Mouse (Mus musculus) granulocyte monocyte progenitor cell, adult 5-6 weeks (primary cell): ENCODE data around the gene Msi2. TPM values are rescaled to one million over a fixed set of nuclear protein-coding genes. Genes with fewer than 3 reads are reported as not detected.
A peak's percentile ranks its signal among the peaks of the same experiment; 100 is the strongest.

ENCODE experiments used
- ATAC-seq: replicated peaks from 2 replicates; pipeline ENCODE4 v1.8.0; 2016; ENCODE audit warnings: mild to moderate bottlenecking, moderate TSS enrichment, inconsistent platforms; ENCODE audit not compliant: poor library complexity, severe bottlenecking
- total RNA-seq, 2 experiments: library from RNA; stranded (forward) in 1 of 2; stranded (reverse) in 1 of 2; fragments of 200-712, 200-1000 nt in 1 of 2; fragments of >200 nt in 1 of 2; fragmentation: Nextera tagmentation in 1 of 2; gene quantifications; 2 replicates each; pipeline ENCODE4 v1.2.3; 2014 to 2017

Msi2 gene
- total RNA-seq, 2 experiments from 2014 or later = 34.7 to 39.6 TPM

DNA sequence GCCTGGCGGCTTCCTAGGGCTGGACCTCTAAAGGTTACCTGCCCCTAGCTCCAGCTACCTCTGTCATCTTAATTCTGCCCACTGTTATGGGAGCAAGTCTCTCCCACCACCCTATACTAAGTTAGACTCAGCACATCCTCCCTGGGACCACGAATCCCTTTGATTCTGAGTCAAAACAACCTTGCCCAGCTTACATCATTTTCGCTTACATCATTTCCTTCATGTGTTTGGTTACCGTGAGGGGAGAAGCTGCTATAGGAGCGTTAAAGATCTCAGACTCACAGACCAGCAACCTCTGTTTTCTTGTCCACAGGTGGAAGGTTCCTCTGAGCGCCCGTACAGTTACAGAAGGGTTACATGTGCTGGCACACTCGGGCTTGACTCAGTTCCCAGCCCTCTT is 288.0 kb downstream of the Msi2 start:
- ATAC-seq = no peak

DNA sequence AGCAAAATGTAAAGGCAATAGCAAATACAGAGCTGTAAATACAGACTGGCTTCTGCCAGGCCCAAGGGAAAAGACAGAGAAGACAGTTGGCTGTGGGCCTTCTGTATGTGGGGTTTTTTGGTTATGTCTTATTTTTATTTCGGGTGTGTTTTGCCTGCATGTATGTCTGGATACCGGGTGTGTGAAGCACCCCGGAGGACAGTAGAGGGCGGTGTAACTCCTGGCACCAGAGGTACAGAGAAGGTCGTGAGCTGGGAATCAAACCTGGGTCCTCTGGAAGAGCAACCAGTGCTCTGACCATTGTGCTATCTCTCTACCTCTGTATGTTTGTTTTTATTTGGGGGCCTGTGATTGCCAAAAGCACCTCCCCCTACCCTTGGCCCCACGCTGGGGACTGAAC is 288.6 kb downstream of the Msi2 start:
- no peak for ATAC-seq

DNA sequence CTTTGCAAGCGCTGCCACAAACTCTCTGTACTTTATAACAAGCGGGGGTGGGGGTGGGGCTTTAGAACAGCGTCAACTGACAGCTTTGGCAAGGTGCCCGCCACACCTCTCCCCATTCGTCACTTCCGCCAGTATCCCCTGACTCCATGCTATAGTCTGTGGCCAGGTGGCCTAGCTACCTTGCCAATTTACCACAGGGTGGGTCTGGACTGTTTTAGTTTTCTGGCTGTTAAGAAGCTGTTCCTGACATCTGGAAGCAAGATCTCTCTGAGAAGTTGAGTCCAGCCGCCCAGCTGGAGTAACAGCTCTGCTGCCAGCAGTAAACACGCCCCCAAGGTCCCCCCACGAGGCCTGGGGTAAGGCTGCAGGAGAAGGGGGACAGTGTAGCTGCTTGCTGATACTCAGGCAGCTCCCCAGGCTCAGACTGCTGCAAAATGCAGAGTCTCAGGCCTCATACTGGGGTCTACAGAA is 292.6 kb downstream of the Msi2 start:
- ATAC-seq = no peak

DNA sequence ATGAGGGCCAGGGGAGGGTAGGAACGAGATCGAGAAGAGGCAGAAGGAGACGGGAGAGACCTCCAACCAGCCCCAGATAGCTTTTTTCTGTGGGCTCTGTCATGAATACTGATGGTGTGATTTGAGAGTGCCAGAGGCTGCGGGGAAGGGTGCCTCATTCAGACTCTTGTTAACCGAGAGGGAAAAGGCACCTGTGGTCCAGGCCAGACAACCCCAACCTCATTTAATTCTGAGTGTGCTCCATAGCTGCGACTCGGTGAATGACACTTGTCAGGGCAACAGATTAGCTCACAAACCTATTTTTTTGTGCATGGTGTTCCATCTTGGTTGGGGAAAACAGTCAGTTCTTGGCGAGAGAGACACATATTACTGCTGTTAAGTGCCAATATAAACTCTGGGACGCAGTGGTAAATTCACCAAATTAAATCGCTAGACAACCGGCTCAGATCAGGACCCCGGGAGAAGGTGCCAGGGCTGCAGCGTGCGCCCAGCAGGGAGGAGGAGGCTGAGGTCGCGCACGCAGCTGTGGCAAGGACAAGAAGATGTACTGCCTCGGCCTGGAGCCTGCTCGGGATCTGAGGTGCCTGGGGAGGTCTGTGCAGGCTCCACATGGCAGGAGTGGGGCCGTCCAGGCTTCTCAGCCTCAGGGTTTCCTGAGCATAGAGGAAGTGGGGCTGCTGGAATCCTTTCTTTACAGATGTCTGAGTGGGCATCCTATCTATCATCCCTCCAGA is 294.1 kb downstream of the Msi2 start:
- no peak for ATAC-seq

DNA sequence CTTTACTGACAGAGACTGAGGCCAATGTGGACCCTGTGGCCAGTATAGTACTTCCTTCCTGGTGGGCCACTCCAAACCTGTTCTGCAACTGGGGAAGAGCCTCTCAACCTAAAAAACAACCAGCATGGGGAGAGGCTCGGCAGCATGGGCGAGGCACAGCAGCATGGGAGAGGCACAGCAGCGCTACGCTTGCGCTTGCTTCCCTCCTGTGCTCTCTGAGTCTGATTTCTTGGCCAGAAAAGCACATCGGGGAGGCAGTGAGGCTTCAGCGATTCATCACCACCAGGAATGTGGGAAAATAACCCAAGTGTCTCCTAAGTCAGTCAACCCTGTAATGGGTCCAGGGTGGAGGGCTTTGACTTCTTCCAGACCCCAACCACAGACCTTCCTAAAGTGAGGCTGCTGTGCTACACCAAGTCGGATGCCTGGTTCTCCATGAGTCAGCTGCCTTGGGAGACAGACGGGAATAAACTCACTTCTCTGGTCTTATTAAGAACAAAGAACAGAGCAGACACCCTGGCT is 297.2 kb downstream of the Msi2 start:
- ATAC-seq = no peak

DNA sequence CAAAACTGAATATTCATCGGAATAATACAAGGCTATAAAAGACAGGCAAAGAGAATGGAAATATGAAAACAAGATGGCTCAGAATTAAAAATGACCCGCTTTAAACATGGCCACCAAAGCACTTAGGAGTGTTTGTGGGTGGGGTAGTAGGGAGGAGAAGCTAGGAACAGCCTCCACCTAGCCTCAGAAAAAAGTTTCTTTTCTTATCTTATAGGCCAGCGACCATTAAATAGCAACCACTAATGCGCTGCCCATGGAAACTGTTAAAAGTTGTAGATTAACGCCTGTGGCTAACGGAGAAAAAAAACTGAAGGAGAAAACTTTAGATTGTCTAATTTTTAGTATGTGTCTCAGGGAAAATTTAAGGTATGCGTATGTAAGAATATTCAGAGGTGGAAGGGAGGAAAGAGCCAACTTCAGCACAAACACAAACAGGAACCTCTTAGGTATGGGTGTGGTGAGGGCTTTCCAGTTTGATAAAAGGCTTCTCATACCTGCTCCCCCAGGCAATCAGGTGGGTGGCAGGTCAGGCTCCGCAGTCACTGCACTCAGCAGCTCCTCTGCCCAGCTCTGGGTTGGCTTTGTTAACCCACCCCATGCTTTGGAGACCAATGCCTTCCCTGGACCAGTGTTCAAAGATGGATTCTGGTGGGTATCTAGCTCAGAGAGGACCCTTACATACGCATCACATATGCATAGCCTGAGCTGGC is 298.5 kb downstream of the Msi2 start:
- ATAC-seq = no peak

DNA sequence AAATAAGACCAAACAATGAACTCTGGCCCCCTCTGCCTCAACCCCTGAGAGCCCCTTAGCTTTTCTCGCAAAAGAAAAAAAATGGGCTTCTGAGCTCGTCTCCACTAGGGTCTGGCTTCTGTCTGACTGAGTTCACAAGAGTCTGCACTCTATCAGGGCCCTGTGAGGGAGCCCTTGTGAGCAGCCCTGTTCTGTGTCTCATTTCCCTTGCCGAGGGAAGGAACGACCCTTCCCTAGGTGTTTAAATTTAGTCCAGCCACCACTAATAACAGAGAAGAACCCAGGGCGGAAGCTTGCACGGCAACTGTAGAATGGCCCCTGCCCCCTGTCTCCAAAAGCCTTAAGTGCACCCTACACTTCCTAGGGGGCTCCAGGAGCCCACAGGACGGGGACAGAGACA is 299.2 kb downstream of the Msi2 start:
- ATAC-seq = no peak

DNA sequence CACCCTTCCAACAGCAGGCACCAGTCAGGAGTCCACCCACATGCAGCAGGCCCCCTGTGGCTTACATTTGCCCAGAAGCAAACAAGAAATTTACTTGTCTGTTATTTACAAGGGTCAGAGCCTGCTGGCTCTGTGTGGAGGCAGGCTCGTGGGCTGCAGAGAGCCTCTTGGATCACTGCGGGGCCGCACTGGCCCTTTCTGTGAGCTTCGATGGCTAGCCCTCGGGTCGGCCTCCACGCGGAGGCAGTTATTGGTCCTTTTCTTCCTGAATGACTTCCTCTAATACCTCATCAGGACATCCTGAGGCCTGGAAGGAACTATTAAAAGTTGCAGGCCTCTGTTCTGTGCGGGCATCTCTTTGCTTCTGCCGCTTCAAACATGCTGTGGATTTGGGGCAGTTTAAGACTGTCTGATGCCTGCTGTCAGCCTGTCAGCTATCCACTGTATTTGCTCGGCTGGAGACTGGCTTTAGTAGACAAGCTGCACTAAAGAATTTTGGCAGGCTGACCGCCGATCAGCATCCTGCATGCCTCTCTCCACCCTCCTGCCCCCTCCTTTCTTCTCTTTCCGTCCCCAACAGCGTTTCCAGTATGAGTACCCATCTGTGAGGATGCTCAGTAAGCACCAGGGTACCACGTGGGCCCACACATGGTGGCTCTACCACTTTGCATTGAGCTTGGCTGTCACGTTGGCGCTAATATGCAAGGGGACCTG is 304.0 kb downstream of the Msi2 start:
- no peak for ATAC-seq

DNA sequence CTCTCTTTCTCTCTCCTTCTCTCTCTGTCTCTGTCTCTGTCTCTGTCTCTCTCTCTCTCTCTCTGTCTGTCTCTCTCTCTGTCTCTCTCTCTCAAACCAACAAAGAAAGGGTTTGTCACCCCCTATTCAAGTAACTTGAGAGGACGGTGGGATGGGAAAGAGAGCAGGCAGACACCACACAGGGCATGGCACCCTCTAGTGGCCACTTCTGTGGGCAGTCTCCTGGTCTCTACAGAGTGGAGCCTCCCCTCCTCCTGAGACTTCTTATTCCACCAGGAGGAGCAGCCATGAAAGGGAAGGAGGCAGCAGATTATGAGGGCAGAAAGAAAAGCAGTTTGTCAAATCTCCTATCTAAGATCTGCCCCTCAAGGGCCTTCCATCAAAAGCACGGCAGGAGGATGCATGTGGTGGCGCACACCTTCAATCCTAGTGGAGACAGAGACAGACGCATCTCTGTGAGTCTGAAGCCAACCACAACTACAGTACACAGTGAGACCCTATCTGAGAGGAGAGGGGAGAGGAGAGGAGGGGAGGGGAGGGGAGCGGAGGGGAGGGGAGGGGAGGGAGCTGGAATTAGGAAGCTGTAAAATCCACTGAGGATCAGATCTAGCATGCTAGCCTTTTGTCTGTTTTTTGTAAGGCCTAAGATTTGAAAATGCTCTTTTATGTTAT is 305.8 kb downstream of the Msi2 start:
- ATAC-seq = peak; percentile 56; the same call in 1 of the 2 replicates

DNA sequence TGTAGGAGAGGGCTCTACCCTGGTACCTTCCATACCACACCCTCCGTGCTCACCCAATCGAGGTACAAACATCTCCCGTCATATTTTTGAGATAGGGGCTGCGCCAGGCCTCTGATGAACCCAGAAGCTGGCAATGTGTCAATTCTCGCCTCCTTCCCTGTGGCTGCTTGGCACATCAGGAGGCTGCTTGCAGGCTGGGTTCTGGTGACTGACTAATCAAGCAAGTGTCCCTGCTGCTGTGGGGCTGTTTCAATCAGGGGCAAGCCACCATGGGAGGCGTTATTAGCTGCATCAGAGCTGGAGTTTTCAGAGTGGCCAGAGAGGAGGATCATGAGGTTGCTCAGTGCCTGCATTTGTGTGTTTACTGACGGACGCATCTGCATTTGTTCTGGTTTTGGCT is 310.0 kb downstream of the Msi2 start:
- no peak for ATAC-seq

DNA sequence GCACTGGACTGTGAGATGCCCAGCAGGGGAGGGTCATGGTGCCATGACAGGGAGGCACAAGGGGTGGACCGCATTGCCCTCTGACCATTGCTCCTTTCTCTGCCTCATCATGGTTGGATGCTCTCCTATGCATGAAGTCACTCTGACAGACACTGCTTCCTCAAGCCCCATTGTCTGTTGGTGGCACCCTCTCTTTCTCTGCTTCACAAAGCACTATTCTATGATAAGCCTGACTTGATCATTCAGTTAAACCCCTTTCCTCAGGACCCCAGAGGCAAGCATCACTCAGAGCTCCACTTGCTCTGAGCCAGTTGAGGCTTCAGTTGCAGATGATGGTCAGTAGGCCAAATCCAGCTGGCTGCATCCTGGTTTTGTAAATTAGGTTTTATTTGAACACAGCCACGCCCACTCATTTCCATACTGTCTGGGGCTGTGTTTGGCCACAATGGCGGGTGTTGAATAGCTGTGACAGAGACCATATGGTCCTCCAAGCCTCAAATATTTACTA is 311.9 kb downstream of the Msi2 start:
- ATAC-seq = no peak

DNA sequence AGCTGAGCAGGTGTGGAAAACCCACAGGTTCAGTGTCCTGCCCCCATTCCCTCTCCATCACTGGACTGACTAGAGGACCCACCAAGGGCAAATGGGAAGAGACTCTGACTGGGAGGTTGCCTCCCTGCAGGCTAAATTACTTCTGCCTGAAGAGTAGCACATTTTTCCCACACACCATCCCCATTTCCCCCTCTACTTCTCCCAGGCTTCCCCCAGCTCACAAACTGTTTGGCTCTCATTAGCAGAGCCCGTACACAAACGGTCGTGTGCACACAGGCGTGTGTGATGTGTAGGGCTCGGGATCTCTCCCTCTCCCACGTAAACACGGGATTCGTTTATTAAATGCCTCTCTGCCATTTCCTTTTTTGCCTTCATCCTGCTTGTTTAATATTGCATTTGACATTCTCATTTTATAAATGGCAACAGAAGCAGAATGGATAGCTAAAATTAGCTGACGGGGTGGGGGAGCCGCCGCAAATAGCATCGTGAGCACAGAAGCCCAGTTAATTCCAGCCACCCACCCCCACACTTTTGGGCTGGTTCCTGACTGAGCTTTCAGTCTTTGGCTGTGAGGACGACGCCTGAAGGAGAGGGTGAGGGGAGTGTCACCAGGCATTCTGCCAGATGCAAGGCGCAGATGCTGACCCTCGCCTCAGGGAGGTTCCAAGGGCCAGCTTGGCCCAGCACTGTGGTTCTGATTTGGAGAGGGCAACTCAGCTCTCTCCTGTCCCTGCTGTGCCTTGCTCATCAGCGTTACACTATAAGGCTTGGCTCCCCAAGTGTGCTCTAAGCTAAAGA is 313.3 kb downstream of the Msi2 start:
- ATAC-seq = no peak

DNA sequence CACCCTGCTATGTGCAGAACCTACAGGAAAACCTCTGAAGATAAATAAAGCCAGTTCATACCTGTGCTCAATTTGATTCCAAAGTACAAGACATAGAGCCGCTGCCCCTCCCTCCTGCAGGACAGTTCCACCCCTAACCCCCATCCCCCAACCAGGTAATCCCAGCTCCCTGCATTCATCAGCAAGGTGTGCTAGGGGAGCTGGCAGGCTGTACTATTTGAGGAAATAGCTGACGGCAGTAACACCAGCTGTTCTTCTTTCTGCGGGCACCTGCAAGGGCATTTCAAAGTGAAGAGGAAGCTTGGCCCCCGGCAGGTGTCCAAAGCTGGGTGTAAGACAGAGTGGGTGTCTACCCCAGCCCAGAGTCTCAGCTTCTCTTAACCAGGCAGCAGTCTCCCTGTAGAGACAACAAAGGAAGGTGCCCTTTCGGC is 314.1 kb downstream of the Msi2 start:
- ATAC-seq = no peak

DNA sequence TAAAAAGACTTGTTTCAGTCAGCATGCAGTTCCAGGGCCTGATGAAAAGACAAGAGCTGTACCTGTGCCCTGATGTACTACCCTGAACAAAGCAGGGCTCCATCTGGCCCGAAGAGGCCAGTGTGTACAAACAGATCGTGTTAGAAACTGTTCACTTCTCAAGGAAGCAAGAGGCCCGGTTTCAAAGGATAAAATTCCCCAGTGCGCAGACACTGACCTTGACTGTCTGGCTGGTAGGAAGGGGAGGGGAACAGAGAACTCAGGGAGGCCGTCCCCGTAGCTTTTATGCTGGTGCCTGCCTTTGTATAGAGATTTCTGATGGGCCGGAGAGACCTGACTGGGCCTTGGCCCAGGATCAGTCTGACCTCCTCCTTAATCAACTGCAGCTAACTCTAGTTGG is 316.0 kb downstream of the Msi2 start:
- no peak for ATAC-seq

DNA sequence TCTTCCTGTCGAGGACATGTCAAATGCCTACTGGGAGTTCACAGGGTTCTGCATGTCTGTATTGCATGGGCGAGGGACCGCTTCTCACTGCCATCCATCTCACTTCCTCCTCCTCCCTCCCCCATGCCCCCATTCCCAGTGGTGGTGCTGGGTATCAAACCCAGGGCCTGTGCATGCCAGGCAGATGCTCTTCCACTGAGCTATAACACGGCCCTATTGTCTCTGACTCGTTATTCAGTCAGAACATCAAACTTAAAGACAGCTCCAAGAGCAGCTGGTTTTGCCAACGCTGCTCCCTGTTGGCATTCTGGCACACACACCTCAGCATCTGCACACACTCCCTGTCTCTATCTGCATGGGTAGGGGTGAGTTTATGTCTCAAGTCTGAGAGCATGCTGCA is 317.0 kb downstream of the Msi2 start:
- no peak for ATAC-seq

DNA sequence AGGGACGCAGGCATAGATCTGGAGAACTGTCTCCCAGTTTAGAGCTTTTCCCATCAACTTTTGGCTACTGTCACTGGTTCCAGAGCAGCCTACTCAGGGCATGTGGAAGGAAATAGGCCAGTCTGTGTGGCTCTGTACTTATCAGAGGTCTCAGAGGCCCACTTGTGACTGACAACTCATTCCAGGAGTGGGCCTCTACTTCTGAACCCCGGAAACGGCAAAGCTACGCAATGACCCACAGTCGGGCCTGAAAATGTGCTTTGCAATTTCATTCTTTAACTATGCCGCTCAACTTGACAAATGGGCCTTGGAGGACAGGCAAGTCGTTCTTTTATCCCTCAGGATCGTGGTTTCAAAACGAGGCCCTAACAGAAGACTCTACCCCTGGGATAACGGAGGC is 317.4 kb downstream of the Msi2 start:
- ATAC-seq = no peak

DNA sequence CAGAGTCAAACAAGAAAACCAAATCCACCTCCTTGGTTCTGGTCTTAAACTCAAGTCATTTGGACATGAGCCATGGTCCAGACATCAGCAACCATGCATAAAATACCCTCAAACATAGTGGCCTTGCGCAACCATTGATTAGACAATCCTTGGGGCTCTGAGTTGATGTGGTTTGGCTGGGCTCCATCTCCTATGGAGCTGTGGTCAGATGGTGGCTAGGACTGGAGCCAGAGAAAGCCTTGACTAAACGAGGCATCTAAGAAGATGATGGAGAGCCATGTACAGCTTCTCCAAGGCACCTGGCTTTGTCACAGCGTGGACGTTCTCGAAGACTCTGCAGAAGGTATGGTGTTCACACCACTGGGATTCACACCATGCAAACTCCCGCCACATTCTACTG is 318.1 kb downstream of the Msi2 start:
- ATAC-seq = peak; percentile 97

DNA sequence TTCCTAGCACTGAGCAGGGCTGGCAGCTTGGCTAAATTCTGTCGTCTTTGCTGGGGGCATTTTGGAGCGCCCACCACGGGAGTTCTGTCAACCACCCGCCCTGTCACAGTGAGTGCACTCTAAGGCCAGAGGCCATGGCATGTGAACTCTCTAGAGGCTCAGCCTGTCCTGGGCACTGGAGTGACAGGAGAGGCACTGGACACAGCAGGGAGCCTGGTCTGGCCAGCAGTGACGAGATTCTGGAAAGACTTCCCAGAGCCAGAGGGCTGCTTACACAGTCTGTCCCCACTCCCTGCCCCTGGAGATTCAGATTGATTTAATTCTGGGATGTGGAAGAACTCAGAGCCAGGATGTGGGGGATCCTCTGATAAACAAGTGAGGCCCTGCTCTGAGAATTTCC is 318.9 kb downstream of the Msi2 start:
- no peak for ATAC-seq

DNA sequence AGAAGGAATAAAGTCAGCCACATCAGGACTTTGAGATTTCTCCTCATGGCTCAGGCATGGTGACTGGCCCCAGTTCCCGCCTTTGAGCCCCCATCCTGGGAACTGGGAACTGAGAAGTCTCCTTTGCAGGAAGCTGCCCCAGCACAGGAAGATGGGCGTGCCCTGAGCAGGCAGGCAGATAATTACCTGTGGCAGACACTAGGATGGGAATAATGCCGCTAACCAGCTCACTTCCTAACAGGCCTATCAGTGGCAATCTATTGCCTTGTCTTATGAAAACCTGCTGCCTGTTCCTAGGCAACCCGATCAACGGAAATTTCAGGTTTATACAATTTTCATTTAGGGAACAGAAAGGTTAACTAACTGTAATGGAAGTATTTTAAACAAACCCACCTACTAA is 319.3 kb downstream of the Msi2 start:
- no peak for ATAC-seq
